Mouse (Mus musculus) CD8-positive naive resting alpha-beta T cell, adult 2 months (primary cell): ENCODE measurements around the gene Catip.

Experiments
- DNase-seq, 2 experiments: peaks; one replicate each; pipeline ENCODE4 v3.0.0; 2022; ENCODE audit warnings: low read depth in 2 of 2, low spot score in 2 of 2

The Catip gene

GRCm38 (mm10) chr1:74397268-74397918 lies 35.5 kb downstream of the Catip start:
- peak; percentile 55 to 61 for DNase-seq

DNA sequence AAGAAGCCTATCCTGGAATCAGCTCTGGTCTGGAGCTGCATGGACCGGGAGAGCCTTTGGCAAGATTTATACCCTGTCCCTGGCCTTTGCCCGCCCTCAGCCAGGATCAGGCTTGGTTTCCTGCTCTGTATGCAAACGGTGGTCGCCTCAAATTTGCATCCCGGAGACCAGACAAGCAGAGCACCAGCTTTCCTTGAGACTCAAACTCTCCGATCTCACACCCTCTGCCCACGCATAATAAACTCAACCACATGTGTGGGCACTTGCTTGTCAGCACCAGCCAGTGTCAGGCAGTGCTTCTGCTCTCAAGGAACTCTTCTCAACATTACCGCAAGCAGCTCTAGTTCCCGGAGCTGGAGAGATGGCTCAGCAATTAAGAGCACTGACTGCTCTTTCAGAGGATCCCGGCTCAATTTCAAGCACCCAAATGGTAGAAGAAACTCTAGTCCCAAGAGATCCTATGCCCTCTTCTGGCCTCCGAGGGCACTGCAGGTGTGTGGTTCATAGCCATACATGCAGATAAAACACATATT lies 36.1 kb downstream of the Catip start:
- peak; percentile 68 to 82 for DNase-seq

DNA sequence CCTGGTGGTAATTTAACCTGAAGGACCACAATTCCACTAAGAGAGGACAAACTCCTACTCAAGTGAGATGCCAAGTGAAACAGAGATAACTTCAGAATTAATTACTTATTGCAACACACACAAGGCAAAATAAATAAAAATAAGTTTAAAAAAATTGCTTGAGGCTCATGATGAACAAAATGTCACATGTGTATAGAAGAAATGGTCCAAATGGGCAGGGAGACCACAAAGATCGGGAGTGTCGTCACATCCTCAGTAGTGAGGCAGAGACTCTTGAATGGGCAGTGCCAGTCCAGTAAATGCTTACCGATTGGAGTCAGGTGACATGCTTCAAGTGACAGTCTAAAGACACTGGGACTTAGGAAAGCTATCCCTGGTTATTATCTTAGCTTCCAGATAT lies 38.6 kb downstream of the Catip start:
- no peak for DNase-seq

DNA sequence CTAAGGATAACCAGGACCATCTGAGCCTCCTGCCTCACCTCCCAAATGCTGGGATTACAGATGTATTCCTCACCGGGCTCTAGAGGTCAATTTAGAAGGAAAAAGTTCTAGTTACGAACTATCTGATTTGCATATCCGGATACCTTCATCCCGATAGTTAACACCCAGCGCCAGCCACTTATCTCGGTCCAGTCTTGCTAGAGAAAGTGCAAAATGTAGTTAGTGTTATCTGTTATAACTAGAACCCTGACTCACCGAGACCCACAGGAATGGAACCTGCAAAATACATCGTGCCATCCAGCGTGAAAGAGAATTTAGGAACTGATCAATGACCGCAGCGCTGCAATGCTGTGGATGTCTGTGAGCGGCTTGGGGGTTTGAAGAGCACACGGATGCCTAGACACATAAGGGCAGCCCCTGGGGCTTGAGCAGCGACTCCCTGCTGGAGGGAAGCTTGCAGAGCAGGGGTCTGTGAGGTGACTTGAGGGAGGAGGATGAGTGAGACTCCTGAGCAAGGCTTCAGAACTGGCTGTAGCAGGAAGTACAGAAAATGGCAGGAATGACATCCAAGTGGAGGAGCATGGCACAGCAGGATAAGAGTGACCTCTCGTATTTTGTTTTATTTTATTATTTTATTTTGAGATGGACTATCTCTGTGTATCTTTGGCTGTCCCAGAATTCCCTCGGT lies 39.3 kb downstream of the Catip start:
- DNase-seq = no peak

DNA sequence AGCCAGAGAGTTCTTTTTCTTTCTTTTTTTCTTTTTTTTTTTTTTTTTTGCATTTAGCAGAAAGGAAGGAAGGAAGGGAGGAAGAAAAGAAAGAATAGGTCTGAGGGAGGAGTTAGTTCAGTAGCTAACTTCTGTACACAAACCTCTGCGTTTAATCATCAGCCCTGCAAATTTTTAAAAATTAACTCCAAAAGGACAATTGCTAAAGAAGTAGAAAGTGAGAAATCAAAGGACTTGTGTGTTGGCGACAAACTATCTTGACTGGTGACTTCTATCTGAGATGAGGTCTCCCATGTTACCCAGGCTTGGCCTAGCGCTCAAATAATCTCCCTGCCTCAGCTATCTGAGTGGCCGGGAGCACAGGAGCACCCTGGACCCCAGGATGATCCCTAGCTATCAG lies 42.3 kb downstream of the Catip start:
- DNase-seq = no peak

DNA sequence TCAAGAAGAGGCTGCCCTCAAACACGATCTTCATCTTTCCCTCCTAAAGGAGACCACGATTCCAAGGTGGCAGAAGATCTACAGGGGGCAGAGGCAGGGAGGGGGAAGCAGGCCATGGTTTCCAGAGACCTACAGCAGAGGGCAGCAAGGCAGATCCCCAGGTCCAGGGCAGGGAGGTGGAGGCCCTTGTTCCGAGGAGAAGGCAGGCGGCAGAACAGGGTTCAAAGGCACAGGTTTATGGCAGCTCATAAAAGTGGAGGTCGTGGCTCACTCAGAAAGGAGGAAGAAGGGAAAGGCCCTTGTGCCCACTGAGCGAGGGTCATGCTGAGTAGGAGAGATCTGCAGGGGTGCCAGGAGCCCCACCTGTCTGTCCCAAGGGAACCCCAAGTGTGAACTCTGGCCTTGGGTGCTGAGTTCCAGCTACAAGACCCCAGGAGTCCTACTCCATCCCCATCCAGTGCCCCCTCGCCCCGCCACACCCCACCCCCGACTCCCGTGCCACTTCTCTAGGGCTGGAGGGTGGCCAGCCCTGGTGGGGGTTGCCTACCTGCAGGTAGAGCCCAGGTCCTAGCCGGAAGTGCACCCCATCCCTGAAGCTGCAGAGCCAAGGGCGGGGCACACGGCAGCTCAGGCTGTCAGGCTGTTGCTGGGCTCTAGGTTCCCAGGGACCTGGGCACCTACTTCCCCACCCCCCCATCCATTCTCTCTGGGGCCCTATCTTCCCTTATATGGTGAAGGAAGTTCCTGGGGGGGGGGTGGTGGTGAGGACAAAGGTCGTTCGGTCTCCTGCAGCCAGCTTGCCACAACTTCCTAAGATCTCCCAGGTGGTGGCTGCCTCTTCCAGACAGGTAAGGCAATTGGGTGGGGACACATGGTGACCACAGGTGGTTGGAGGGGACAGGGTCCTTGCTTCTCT lies 46.9 kb downstream of the Catip start, which contains the start of gene Vil1:
TSS of gene Vil1 (plus strand) at position 788 of the 916 bp plus-strand sequence.
- no peak for DNase-seq

DNA sequence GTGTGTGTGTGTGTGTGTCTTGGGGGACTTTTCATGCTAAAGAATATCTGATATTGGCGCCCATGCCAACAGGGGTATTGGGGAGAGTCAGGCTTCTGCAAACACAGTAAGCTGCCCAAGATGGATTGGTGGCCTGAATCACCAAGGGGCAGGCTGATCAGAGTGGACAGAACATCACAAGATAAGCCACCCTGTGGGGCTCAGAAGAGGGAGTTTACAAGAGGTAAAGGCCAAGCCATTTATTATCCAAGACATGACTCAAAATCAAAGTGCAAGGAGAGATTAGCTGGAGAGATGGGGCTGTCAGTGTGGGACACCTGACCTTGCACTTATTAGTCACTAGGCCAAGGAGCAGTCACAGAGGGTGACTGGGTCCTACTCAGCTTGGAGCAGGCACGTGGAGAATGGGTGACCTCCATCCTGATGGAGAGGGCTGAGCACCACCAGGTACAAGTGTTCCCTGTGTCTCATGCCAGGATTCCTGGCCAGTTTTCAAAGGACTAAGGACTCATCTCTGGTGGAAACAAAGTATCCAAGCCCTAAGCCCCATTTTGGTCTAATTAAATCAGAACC lies 49.9 kb downstream of the Catip start:
- DNase-seq = no peak

DNA sequence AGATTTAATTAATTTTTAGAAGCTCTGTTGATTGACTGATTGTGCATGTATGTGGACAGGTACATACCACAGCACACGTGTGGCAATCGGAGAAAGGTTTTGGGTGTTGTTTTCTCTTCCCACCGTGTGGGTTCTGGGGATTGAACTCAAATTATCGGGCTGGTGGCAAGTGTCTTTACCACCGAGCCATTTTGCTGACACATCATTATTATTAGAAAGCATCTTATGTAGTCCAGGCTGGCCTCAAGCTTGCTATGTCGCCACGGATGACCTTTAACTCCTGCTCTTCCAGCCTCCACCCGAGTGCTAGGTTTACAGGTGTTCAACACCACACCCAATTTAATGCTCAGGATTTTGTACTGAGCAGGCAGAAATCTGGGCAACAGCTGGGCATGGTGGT lies 50.8 kb downstream of the Catip start:
- DNase-seq = no peak

- no peak for DNase-seq
These were observed 53.2 kb downstream of the Catip start for GRCm38 (mm10) chr1:74415143-74415542.
